Mouse (Mus musculus) CD8-positive naive resting alpha-beta T cell, adult 2 months (primary cell): Measurements from ENCODE around the gene Myocd.

ENCODE experiments used
- DNase-seq, 2 experiments: peaks; one replicate each; pipeline ENCODE4 v3.0.0; 2022; ENCODE audit warnings: low read depth in 2 of 2, low spot score in 2 of 2

Gene Myocd

DNA sequence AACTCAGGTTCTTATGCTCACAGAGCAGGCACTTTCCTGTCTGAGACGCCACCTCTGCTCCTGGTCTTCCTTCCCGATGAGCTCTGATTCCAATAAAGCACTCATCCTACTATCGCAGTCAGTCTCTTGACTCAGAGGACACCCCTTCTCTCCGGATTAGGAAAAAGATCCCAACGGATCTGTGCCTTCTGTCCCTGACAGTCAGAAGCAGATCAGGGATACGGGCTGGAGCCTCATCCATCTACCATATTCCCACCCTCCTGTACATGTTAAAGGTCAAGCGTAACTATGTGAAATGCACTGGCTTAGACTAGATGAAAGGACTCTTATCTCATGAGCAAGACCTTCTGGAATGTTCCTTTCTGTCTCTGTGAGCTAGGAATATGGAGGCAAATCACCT, 121.3 kb downstream of the Myocd start:
- DNase-seq: no peak

DNA sequence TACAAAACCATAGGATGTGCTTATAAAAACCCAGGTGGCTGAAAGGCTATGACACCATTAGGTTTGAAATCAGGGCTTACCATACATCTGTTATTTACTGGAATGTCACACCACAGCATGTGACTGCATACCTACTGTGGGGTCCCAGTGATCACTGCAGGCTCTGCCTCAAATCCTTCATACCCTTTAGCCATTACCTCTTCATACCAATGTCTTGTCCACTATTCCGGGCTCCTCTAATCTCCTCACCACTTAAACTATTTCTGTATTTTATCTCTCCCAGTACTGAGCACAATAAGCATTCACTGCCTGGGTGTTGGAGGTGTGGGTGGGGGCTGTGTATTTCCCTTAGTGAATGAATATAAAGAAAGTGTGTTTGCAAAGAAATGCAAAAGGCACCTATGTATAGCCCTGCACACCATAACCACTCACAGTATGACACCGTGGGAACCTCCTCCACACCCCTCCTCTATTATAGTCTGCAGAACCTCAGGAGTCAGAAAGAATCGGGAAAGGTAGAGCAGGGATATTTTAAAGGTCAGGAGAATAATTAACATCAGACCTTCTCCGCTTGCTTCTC, 126.9 kb downstream of the Myocd start:
- DNase-seq: no peak

DNA sequence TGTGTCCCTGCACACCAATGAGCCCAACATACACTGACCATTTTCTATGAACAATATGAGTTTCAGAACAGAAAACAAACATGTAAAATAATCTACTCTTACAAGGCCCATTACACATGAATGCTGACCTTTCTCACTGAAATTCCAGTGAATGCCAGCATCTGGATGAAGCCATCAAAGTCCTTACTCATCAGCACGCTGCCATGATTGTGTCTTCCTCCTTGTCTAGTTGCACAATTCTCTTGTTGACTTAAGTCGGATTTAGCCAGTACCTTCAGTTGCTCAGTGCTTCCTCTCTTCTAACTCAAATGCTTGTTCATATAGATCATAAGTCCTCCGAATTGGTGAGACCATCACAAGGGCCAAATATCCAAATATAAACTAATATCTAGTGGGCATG, 130.8 kb downstream of the Myocd start:
- no peak for DNase-seq

GRCm38 (mm10) chr11:65137145-65137652, 132.6 kb downstream of the Myocd start:
- no peak for DNase-seq

- no peak for DNase-seq
Measured at GRCm38 (mm10) chr11:65135251-65135739, 134.5 kb downstream of the Myocd start.

DNA sequence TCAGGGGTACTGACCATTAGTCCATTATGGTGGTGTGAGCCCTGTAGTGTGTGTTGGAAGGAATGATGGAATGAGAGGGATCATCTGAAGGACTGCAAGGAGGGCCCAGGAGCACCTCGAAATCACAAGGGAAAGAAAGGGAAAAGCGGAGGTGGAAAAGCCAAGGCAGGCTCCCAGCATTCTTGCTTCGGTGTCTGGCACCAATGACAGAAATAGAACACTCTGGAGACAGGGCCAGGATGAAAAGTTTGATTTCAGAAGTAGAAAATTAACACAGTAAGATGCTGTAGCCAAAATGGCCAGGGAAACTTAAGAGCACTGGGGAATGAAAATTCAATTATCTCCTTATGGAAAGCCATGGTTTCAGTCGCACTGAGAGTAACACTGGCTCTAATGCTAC, 136.1 kb downstream of the Myocd start:
- no peak for DNase-seq

DNA sequence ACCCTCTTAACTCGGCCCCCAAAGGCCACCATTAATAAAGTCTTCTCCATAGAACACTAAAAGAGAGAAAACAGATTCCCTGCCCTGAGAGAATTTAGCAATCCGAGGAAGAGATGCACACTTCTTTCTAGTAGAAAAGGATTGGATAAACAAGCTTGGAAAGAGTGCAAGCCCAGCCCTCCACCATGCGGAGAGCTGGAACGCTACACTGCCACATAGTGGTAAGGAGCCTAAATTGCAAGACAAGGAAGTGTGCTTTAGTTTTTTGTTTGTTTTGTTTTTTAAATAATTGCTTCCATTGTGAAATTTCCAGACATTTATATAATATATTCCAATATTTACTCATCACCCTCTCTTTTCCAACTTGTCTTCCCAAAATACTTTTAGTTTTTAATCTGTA, 140.7 kb downstream of the Myocd start:
- DNase-seq: no peak

GRCm38 (mm10) chr11:65128666-65129065, 141.1 kb downstream of the Myocd start:
- no peak for DNase-seq

GRCm38 (mm10) chr11:65126566-65126965, 143.2 kb downstream of the Myocd start:
- DNase-seq: no peak
